Mouse (Mus musculus): ENCODE data around the gene Hhip. TPM values are rescaled to one million over a fixed set of nuclear protein-coding genes. Genes with fewer than 3 reads are reported as not detected.

Hhip gene
- 0.83 and 1.4 TPM in 2 replicates for polyA plus RNA-seq (2012; rRNA removed)

DNA sequence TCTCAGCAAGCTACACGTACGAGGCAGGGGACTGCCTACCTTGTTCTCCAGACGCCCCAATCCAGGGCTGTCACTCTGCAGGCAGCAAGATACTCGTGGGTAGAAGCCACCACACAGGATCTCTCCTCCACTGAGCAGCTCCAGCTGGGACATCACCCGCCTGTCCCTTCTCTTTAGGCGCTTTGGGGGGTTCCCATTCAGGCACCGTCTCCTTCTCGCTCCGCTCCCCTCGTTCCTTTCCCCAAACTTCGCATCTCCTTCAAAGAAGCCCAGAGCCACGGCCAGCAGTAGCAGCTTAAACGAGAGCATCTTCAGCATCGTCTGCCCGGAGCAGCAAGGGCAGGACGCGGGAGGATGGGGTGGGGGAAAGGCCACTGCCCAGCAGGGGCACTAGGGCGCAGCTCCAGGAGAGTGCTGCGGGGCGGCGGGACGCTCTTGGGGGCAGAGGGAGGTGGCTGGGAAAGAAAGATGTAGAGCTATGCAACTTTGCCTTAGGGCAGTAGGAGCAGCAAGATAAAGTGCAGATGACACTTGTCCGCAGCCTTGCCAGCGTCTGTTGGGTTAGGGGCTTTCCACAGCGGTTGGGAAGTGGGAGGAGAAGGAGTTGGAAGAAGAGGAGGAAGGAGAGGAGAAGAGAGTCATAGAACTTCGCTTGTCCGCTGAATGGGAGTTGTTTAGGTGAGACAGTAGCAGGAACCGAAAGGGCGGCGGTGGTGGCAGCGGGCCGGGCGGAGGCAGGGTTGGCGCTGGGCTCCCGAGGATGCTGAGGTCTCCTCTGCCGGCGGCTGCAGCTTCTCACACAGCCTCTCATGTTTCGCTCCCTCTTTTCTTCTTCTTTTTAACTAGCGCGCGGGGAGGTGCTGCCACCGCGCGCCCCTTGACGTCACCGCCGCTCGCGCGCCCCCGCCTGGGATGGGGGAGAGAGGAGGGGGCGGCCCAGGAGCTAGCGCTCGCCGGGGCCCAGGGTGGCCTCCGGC is at the start of gene Hhip:
Gene Hhip (minus strand): TSS at position 809 of the 977 bp plus-strand sequence.

